Mouse (Mus musculus): ENCODE measurements around the gene Atf7ip. TPM values are rescaled to one million over a fixed set of nuclear protein-coding genes. Genes with fewer than 3 reads are reported as not detected.
A peak's percentile ranks its signal among the peaks of the same experiment; 100 is the strongest.
"Not testable (repeated sequence)": the region's sequence is repeated elsewhere in the genome, so short reads cannot be mapped to it uniquely, and the experiment has no call there.

The Atf7ip gene
- polyA plus RNA-seq (2015; fragmentation: Nextera tagmentation; extraction: Ambion mirVana), result 15.9 and 18.0 TPM in 2 replicates

DNA sequence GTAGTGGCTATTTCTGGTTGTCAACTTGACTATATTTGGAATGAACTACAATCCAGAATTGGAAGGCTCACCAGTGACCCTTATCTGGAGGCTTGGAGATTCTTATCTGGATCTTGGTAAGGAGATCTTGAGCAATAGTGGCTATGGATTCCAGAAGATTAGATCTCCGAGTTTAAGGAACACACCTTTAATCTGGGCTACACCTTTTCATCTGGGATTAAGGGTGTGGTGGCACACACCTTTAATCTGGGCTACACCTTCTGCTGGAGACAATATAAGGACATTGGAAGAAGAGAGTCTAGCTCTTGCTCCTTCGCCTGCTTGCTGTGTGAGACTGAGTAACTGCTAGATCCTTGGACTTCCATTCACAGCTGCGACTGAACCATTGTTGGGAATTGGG, at the start of gene Atf7ip:
Gene Atf7ip (plus strand): TSS at position 301 of the 400 bp plus-strand sequence.
- H3K4me1 ChIP-seq (ENCODE audit: control insufficient read depth, low read depth, low read length); ATAC-seq (ENCODE audit: low read depth); H3K4me2 ChIP-seq (ENCODE audit: low read depth, low read length); H3K36me3 ChIP-seq (ENCODE audit: control insufficient read depth, insufficient read depth); H3K9me3 ChIP-seq (replicated peaks; ENCODE audit: control insufficient read depth, low read length); H3K4me3 ChIP-seq (ENCODE audit: low read depth, low read length); H3K27ac ChIP-seq (ENCODE audit: low read length); H3K27me3 ChIP-seq (ENCODE audit: control insufficient read depth, insufficient read depth, low read depth, low read length); H3K9ac ChIP-seq (ENCODE audit: low read depth, low read length): not testable (repeated sequence)
- 46% methylated on average over 1 of the region's 3 CpGs for WGBS (ENCODE audit: insufficient replicate concordance)

DNA sequence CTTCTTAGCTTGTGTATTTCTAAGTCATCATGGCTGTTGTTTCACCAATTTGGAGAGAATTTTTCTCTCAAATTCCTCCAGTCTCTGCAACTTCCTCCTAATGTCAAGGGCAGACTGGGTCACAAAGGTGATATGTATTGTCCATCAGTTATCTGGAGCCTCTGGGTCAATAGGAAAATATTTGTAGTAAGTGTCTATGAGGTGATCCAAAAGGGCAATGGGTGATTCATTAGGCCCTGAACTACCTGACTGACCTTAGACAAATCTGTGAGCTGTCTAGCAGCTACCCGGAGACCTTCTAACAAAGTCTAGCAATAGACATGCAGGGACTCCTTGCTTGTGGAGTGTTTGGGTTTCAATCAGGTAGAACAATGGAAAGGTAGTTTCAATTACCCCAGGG, 49.7 kb upstream of the Atf7ip start:
- no peak overlapping the region for H3K4me2 ChIP-seq (ENCODE audit: low read depth, low read length)
- no peak for ATAC-seq (ENCODE audit: low read depth)
- H3K27ac ChIP-seq (ENCODE audit: low read length), result no peak overlapping the region
- no peak overlapping the region for H3K9ac ChIP-seq (ENCODE audit: low read depth, low read length)
- peaks cover 6% of the 10 kb centered on the region for H3K4me1 ChIP-seq (ENCODE audit: control insufficient read depth, low read depth, low read length)
- no peaks in the 10 kb centered on the region for H3K36me3 ChIP-seq (ENCODE audit: control insufficient read depth, insufficient read depth)
- no peaks in the 10 kb centered on the region for H3K9me3 ChIP-seq (replicated peaks; ENCODE audit: control insufficient read depth, low read length)
- 73% methylated on average over 1 of the region's 1 CpGs for WGBS (ENCODE audit: insufficient replicate concordance)
- no peak overlapping the region for H3K4me3 ChIP-seq (ENCODE audit: low read depth, low read length)
- no peaks in the 10 kb centered on the region for H3K27me3 ChIP-seq (ENCODE audit: control insufficient read depth, insufficient read depth, low read depth, low read length)

DNA sequence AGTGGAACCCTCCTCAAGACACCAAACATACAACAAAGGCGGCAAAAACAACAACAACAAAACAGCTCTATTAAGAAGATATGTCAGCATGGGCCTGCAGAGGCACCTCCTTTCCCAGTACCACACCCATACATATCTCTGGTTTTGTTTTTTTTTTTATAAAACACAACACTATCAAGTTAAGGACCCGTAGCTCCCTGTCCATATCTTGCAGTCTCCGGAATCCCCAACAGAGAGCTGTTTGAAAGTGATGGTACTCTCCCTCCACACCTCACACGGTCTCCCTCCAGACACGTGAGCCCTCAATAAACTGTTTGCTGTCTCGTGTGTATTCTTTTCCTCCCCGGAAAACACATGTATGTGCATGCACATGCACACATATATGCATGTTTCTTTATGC, 46.8 kb upstream of the Atf7ip start:
- no peaks in the 10 kb centered on the region for H3K36me3 ChIP-seq (ENCODE audit: control insufficient read depth, insufficient read depth)
- no peaks in the 10 kb centered on the region for H3K9me3 ChIP-seq (replicated peaks; ENCODE audit: control insufficient read depth, low read length)
- H3K9ac ChIP-seq (ENCODE audit: low read depth, low read length), result no peak overlapping the region
- H3K4me1 ChIP-seq (ENCODE audit: control insufficient read depth, low read depth, low read length), result peaks cover 14% of the 10 kb centered on the region
- 52% methylated on average over 7 of the region's 7 CpGs for WGBS (ENCODE audit: insufficient replicate concordance)
- no peaks in the 10 kb centered on the region for H3K27me3 ChIP-seq (ENCODE audit: control insufficient read depth, insufficient read depth, low read depth, low read length)
- peak; percentile 35 for ATAC-seq (ENCODE audit: low read depth)
- H3K27ac ChIP-seq (ENCODE audit: low read length), result no peak overlapping the region
- H3K4me3 ChIP-seq (ENCODE audit: low read depth, low read length), result no peak overlapping the region
- H3K4me2 ChIP-seq (ENCODE audit: low read depth, low read length), result no peak overlapping the region

DNA sequence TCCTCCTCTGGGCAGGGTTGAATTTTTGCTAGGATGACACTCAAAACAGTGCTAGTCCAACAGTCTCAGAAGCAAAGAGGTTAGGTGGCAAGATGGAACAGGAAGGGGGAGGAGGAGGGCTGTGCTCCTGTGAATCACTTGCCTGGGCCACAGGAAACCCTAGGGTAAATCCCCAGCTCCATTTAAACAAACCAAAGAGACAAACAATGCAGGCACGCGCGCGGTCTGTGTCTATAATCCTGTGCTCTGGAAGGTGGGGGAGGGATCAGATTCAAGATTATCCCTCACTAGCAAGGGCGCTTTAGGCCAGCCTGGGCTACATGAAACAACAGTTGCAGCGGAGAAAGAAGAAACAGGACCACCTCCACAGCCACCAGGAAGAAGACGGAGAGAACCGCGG, 42.5 kb upstream of the Atf7ip start:
- Histone ChIP-seq H3K4me3 (ENCODE audit: low read depth, low read length) (no peak overlapping the region), H3K27ac (ENCODE audit: low read length) (no peak overlapping the region; the same call in 1 of the 2 replicates), H3K27me3 (ENCODE audit: control insufficient read depth, insufficient read depth, low read depth, low read length) (no peaks in the 10 kb centered on the region), H3K4me1 (ENCODE audit: control insufficient read depth, low read depth, low read length) (peaks cover 46% of the 10 kb centered on the region), H3K9me3 (replicated peaks; ENCODE audit: control insufficient read depth, low read length) (no peaks in the 10 kb centered on the region), H3K36me3 (ENCODE audit: control insufficient read depth, insufficient read depth) (no peaks in the 10 kb centered on the region), H3K4me2 (ENCODE audit: low read depth, low read length) (no peak overlapping the region), H3K9ac (ENCODE audit: low read depth, low read length) (no peak overlapping the region)
- no peak for ATAC-seq (ENCODE audit: low read depth)
- WGBS (ENCODE audit: insufficient replicate concordance), result 30% methylated on average over 9 of the region's 9 CpGs

DNA sequence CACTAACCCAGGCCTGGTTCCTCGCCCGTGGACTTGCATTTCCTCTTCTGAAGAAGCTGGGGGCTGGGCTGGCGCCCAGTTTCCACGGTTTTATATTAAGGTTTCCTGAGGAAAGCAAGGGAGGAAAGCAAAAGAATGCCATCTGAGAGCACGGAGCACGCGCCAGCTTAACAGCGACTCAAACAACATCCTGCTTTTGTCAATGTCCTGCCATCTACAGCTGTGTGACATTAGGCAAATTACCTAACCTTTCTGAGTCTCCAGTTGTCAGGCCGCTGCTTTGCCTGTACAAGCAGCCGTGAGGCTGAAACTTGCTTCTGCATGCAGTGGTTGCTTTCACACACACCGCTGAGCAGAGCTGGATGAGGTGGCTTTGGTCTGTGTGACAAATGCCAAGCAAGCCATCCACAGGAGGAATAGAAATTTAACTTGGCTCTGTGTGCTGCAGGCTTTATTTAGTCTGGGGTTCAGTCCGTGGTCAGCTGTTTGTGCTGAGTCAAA, 41.8 kb upstream of the Atf7ip start:
- ATAC-seq (ENCODE audit: low read depth), result no peak
- Histone ChIP-seq H3K36me3 (ENCODE audit: control insufficient read depth, insufficient read depth) (no peaks in the 10 kb centered on the region), H3K4me2 (ENCODE audit: low read depth, low read length) (peak overlapping the region; percentile 13; the same call in 1 of the 2 replicates), H3K9me3 (replicated peaks; ENCODE audit: control insufficient read depth, low read length) (no peaks in the 10 kb centered on the region), H3K27ac (ENCODE audit: low read length) (peak overlapping the region; percentile 27; the same call in 1 of the 2 replicates), H3K4me1 (ENCODE audit: control insufficient read depth, low read depth, low read length) (peaks cover 47% of the 10 kb centered on the region), H3K27me3 (ENCODE audit: control insufficient read depth, insufficient read depth, low read depth, low read length) (no peaks in the 10 kb centered on the region), H3K4me3 (ENCODE audit: low read depth, low read length) (no peak overlapping the region), H3K9ac (ENCODE audit: low read depth, low read length) (no peak overlapping the region)
- WGBS (ENCODE audit: insufficient replicate concordance), result 28% methylated on average over 12 of the region's 12 CpGs

DNA sequence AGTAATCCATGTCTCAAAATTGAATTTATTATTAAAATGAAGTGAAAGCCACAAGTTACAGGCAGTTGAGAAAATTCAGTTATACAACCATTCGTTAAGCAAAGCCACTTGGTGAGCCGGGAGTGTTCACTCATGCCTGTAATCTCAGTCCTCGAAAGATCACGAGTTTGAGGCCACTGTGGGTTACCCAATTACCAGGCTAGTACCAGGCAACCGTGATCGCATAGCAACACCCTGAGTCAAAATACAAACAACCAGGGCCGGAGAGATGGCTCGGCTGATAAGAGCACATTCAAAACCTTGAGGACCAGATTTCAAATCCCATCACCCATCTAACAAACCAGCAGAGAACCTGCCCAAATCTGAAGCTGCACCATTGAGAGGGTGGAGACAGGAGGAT, 40.9 kb upstream of the Atf7ip start:
- ATAC-seq (ENCODE audit: low read depth), result no peak
- Histone ChIP-seq H3K36me3 (ENCODE audit: control insufficient read depth, insufficient read depth) (no peaks in the 10 kb centered on the region), H3K9me3 (replicated peaks; ENCODE audit: control insufficient read depth, low read length) (no peaks in the 10 kb centered on the region), H3K9ac (ENCODE audit: low read depth, low read length) (no peak overlapping the region), H3K27me3 (ENCODE audit: control insufficient read depth, insufficient read depth, low read depth, low read length) (no peaks in the 10 kb centered on the region), H3K4me1 (ENCODE audit: control insufficient read depth, low read depth, low read length) (peaks cover 55% of the 10 kb centered on the region), H3K4me3 (ENCODE audit: low read depth, low read length) (no peak overlapping the region), H3K27ac (ENCODE audit: low read length) (peak overlapping the region; percentile 23; the same call in 1 of the 2 replicates), H3K4me2 (ENCODE audit: low read depth, low read length) (no peak overlapping the region)
- WGBS (ENCODE audit: insufficient replicate concordance), result 60% methylated on average over 8 of the region's 8 CpGs

DNA sequence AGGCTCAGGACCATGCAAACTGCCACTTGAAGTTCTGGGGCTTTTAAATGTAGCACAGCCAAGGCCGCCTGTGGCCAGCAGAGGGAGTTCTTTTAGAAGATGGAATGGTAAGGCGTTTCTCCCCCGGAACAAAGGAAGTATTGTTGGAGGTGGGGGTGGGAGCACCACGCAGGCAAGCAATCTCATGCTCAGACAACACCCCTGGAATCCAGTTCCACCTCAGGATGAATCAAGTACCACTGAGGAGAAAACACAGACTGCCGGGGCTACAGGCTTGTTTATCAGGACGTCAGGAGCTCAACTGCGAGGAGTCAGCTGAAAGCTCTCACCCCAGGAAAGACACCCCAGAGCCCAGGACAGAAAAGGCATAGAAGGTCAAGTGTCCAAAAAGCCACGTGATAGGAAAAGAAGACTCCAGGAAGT, 40.0 kb upstream of the Atf7ip start:
- no peak for ATAC-seq (ENCODE audit: low read depth)
- no peaks in the 10 kb centered on the region for H3K36me3 ChIP-seq (ENCODE audit: control insufficient read depth, insufficient read depth)
- H3K4me2 ChIP-seq (ENCODE audit: low read depth, low read length), result peak overlapping the region; percentile 44
- H3K4me1 ChIP-seq (ENCODE audit: control insufficient read depth, low read depth, low read length), result peaks cover 64% of the 10 kb centered on the region
- H3K9ac ChIP-seq (ENCODE audit: low read depth, low read length), result peak overlapping the region; percentile 26
- no peaks in the 10 kb centered on the region for H3K27me3 ChIP-seq (ENCODE audit: control insufficient read depth, insufficient read depth, low read depth, low read length)
- no peaks in the 10 kb centered on the region for H3K9me3 ChIP-seq (replicated peaks; ENCODE audit: control insufficient read depth, low read length)
- whole genome bisulfite sequencing (ENCODE audit: insufficient replicate concordance), result 25% methylated on average over 8 of the region's 8 CpGs
- H3K4me3 ChIP-seq (ENCODE audit: low read depth, low read length), result peak overlapping the region; percentile 17; the same call in 1 of the 2 replicates
- H3K27ac ChIP-seq (ENCODE audit: low read length), result peak overlapping the region; percentile 35; the same call in 1 of the 2 replicates

DNA sequence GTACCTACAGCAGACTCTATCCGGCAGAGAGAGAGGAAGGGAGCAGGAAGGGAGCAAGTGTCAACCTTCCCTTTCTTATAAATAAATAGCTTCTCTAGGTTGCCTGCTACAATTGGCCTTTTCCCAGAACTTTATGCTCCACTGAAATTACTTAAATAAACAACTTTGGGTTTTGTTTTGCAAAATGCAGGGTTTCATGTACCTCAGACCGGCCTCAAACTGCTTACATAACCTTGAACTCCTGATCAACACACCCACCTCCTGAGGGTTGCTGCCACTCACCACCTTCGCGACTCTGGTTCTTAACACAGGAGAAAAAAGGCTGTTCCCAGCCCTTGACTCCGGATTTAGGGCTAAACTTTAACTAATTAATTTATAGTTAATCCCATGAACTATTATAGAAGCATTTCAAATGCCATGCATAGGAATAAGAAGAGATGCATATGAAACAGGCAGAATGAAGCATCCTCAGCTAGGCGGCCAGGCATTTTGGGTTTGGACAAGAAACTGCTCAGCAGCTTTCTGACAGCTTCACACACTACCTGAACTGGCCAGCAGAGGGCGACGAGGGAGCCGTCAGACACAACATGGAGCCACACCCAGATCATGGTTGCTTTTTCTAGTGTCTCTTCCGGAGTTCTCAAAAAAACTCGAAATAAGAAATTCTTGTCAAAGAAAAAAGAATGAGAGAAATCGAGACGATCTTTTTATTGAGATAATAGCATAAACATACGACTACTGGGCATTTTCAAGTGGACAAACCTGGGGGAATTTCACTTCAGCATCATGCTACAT, 38.8 kb upstream of the Atf7ip start:
- Histone ChIP-seq H3K4me1 (ENCODE audit: control insufficient read depth, low read depth, low read length) (peaks cover 76% of the 10 kb centered on the region), H3K36me3 (ENCODE audit: control insufficient read depth, insufficient read depth) (no peaks in the 10 kb centered on the region), H3K27me3 (ENCODE audit: control insufficient read depth, insufficient read depth, low read depth, low read length) (no peaks in the 10 kb centered on the region), H3K9me3 (replicated peaks; ENCODE audit: control insufficient read depth, low read length) (no peaks in the 10 kb centered on the region), H3K4me2 (ENCODE audit: low read depth, low read length) (peak overlapping the region; percentile 50), H3K9ac (ENCODE audit: low read depth, low read length) (peak overlapping the region; percentile 19; the same call in 1 of the 2 replicates), H3K4me3 (ENCODE audit: low read depth, low read length) (peak overlapping the region; percentile 15; the same call in 1 of the 2 replicates), H3K27ac (ENCODE audit: low read length) (peak overlapping the region; percentile 95)
- 38% methylated on average over 14 of the region's 14 CpGs for WGBS (ENCODE audit: insufficient replicate concordance)
- no peak for ATAC-seq (ENCODE audit: low read depth)

DNA sequence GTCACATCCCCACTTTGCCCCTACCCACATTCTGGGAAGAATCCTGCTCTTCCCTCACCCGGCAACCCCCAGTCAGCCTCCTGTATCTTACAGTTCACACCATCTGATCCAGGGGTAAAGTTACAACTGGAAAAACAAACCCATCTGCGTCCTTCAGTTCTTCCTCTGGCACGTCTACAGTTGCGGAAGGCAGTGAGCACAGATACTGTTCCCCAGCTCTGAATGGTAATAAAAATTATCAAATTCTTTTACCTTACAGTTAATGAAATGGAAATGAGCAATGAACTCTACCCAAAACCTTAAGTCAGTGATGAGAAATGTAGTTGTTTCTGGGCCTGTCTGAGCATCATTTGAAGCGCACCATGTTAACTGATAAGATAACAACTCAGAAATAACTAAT, 38.1 kb upstream of the Atf7ip start:
- Histone ChIP-seq H3K4me3 (ENCODE audit: low read depth, low read length) (peak overlapping the region; percentile 15; the same call in 1 of the 2 replicates), H3K36me3 (ENCODE audit: control insufficient read depth, insufficient read depth) (no peaks in the 10 kb centered on the region), H3K9me3 (replicated peaks; ENCODE audit: control insufficient read depth, low read length) (no peaks in the 10 kb centered on the region), H3K9ac (ENCODE audit: low read depth, low read length) (peak overlapping the region; percentile 19; the same call in 1 of the 2 replicates), H3K4me1 (ENCODE audit: control insufficient read depth, low read depth, low read length) (peaks cover 83% of the 10 kb centered on the region), H3K27ac (ENCODE audit: low read length) (peak overlapping the region; percentile 95), H3K4me2 (ENCODE audit: low read depth, low read length) (peak overlapping the region; percentile 50), H3K27me3 (ENCODE audit: control insufficient read depth, insufficient read depth, low read depth, low read length) (no peaks in the 10 kb centered on the region)
- 37% methylated on average over 5 of the region's 5 CpGs for WGBS (ENCODE audit: insufficient replicate concordance)
- ATAC-seq (ENCODE audit: low read depth), result no peak

All from liver, embryonic 16.5 days (tissue).